Mouse (Mus musculus): ENCODE measurements around the gene Olfr523. TPM values are rescaled to one million over a fixed set of nuclear protein-coding genes. Genes with fewer than 3 reads are reported as not detected.

Gene Olfr523
- polyA plus RNA-seq, 1 experiment from 2014 or later, result not detected

- Histone ChIP-seq H3K9ac (no peak overlapping the region), H3K4me3 (no peak overlapping the region), H3K9me3 (no peaks in the 10 kb centered on the region), H3K4me1 (replicated peaks) (no peaks in the 10 kb centered on the region), H3K27ac (no peak overlapping the region), H3K36me3 (no peaks in the 10 kb centered on the region), H3K4me2 (no peak overlapping the region), H3K27me3 (no peaks in the 10 kb centered on the region)
- WGBS, result 68% methylated on average over 18 of the region's 18 CpGs
- no peak for ATAC-seq (ENCODE audit: low FRiP score)
Measured at GRCm38 (mm10) chr7:140186646-140187620, 13.9 kb downstream of the Olfr523 start.

DNA sequence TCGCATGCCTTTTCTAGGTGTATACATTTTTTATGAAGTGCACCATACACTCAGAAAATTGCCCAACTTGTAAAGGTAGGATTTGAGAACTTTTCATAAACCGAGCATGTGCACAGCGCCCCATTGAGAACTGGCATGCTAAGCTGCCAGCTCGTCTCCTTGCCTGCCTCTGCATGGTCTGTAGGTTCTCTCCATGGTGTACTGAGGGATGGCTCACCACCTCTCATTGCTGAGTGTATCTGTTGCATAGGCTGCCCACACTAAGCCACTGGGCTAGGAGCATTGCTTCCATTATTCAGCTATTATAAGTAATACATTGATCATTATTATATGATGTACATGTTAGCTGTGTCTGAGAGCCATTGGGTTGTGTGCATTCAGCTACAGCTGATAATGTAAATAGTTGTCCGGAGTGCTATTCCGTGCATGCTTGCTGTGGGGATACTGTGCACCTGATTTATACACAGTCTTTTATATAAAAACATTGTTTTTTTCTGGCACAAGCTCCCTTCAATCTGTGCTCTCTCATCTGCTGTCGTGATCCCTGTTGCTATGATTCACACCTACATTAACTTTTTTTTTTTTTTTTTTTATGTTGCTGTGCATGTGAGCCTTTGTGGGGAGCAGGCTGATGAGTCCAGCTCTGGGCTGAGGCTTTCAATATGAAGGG, 14.8 kb downstream of the Olfr523 start:
- Histone ChIP-seq H3K9ac (no peak overlapping the region), H3K4me3 (no peak overlapping the region), H3K4me1 (replicated peaks) (no peaks in the 10 kb centered on the region), H3K9me3 (no peaks in the 10 kb centered on the region), H3K27me3 (no peaks in the 10 kb centered on the region), H3K36me3 (no peaks in the 10 kb centered on the region), H3K27ac (no peak overlapping the region), H3K4me2 (no peak overlapping the region)
- WGBS, result 86% methylated on average over 7 of the region's 7 CpGs
- no peak for ATAC-seq (ENCODE audit: low FRiP score)

DNA sequence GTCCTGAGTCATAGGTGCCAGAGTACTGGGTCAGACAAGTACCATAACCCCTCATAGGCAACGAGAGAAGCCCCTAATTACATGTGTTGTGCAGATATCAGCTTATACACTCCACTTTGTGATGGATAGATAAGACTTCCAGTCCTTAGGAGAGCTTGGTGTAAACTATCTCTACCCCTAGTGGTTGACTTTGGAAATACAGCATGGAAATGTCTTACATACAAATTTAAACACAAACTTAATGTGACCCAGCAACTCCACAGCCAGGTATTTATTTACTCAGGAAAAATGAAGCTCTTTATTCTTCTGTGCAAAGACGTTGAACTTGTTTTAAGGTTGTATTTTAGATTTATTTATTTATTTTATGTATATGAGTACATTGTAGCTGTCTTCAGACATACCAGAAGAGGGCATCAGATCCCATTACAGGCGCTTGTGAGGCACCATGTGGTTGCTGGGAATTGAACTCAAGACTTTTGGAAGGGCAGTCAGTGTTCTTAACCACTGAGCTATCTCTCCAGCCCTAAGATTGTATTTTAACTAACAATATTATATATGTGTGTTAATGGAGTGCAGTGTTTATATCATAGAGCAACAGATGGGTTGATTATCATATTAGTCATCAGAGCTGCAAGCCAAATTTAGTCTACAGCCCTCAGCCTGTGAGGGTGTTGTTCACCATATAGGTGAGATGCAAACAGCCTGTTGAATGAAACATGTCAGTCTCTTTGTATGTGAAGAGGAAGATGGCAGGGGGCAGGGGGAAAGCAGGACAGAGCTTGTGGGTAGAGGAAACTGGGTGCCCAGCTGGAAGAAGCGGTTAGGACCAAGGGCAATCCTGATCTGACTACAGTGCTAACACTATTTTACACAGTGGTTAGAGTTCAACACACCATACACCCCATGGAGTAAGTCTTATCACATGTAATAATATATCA, 15.6 kb downstream of the Olfr523 start:
- Histone ChIP-seq H3K36me3 (no peaks in the 10 kb centered on the region), H3K4me2 (no peak overlapping the region), H3K9ac (no peak overlapping the region), H3K4me1 (replicated peaks) (no peaks in the 10 kb centered on the region), H3K27ac (no peak overlapping the region), H3K4me3 (no peak overlapping the region), H3K9me3 (no peaks in the 10 kb centered on the region), H3K27me3 (no peaks in the 10 kb centered on the region)
- ATAC-seq (ENCODE audit: low FRiP score), result no peak
- 57% methylated on average over 4 of the region's 4 CpGs for WGBS

GRCm38 (mm10) chr7:140190435-140190834, 17.4 kb downstream of the Olfr523 start:
- WGBS, result 82% methylated on average over 1 of the region's 1 CpGs
- Histone ChIP-seq H3K4me2 (no peak overlapping the region), H3K27ac (no peak overlapping the region), H3K4me1 (replicated peaks) (no peaks in the 10 kb centered on the region), H3K9ac (no peak overlapping the region), H3K36me3 (no peaks in the 10 kb centered on the region), H3K27me3 (no peaks in the 10 kb centered on the region), H3K4me3 (no peak overlapping the region), H3K9me3 (no peaks in the 10 kb centered on the region)
- ATAC-seq (ENCODE audit: low FRiP score), result no peak

GRCm38 (mm10) chr7:140192445-140192844, 19.4 kb downstream of the Olfr523 start:
- no peaks in the 10 kb centered on the region for H3K4me1 ChIP-seq (replicated peaks)
- H3K4me2 ChIP-seq, result no peak overlapping the region
- no peaks in the 10 kb centered on the region for H3K27me3 ChIP-seq
- no peaks in the 10 kb centered on the region for H3K36me3 ChIP-seq
- no peaks in the 10 kb centered on the region for H3K9me3 ChIP-seq
- no peak overlapping the region for H3K9ac ChIP-seq
- no peak overlapping the region for H3K27ac ChIP-seq
- no peak for ATAC-seq (ENCODE audit: low FRiP score)
- no peak overlapping the region for H3K4me3 ChIP-seq
- WGBS, result 57% methylated on average over 2 of the region's 2 CpGs

DNA sequence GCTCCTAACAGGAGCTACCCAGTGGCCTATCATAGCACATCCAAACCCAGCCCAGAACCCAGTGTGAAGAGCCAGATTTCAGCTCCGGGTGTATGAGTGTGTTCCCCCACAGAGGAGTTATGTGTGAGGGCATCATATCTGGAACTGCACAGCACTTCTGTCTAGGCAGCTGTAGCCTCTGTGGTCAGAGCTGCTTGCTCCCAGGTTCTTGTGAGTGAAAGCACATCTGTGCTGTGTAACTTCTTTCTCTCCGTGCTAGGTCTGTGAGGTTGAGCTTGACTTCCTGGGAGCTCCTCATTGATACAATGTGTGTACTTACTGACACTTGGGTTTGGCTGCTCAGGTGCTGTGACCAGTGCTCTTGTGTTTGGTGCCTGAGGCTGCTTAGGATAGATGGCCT, 19.8 kb downstream of the Olfr523 start:
- Histone ChIP-seq H3K36me3 (no peaks in the 10 kb centered on the region), H3K9me3 (no peaks in the 10 kb centered on the region), H3K27me3 (no peaks in the 10 kb centered on the region), H3K4me2 (no peak overlapping the region), H3K27ac (no peak overlapping the region), H3K4me3 (no peak overlapping the region), H3K9ac (no peak overlapping the region), H3K4me1 (replicated peaks) (no peaks in the 10 kb centered on the region)
- WGBS, result 90% methylated on average over 2 of the region's 2 CpGs
- no peak for ATAC-seq (ENCODE audit: low FRiP score)

GRCm38 (mm10) chr7:140194031-140194430, 21.0 kb downstream of the Olfr523 start:
- H3K27ac ChIP-seq, result no peak overlapping the region
- ATAC-seq (ENCODE audit: low FRiP score), result no peak
- no peaks in the 10 kb centered on the region for H3K9me3 ChIP-seq
- no peaks in the 10 kb centered on the region for H3K4me1 ChIP-seq (replicated peaks)
- H3K36me3 ChIP-seq, result no peaks in the 10 kb centered on the region
- H3K9ac ChIP-seq, result no peak overlapping the region
- H3K4me2 ChIP-seq, result no peak overlapping the region
- 93% methylated on average over 4 of the region's 4 CpGs for WGBS
- no peak overlapping the region for H3K4me3 ChIP-seq
- H3K27me3 ChIP-seq, result no peaks in the 10 kb centered on the region

GRCm38 (mm10) chr7:140196002-140196401, 23.0 kb downstream of the Olfr523 start:
- Histone ChIP-seq H3K27me3 (no peaks in the 10 kb centered on the region), H3K27ac (no peak overlapping the region), H3K4me3 (no peak overlapping the region), H3K4me2 (no peak overlapping the region), H3K9ac (no peak overlapping the region), H3K9me3 (no peaks in the 10 kb centered on the region), H3K36me3 (no peaks in the 10 kb centered on the region), H3K4me1 (replicated peaks) (no peaks in the 10 kb centered on the region)
- 83% methylated on average over 8 of the region's 8 CpGs for WGBS
- no peak for ATAC-seq (ENCODE audit: low FRiP score)

DNA sequence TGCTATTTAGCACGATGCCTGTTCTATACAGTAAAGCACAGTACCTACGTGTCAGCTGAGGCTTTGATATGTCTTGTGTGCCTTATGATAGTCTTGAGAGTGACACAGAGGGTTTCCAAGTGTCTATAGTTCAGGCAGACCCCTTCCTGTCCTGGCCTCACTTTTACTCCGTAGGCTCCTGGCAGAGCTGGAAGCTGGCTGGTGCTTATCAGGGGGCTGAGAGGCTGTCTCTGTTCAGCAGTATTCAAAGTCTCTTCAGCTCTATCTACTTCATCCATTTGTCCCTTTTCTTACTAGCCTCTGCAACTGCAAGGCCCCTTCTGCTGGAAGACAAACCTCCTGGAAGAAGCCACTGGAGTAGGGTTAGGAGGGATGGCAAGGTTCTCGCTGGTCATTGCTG, 28.1 kb downstream of the Olfr523 start:
- WGBS, result 92% methylated on average over 4 of the region's 4 CpGs
- no peak for ATAC-seq (ENCODE audit: low FRiP score)
- no peaks in the 10 kb centered on the region for H3K27me3 ChIP-seq
- H3K4me3 ChIP-seq, result no peak overlapping the region
- H3K4me2 ChIP-seq, result no peak overlapping the region
- H3K9ac ChIP-seq, result no peak overlapping the region
- no peak overlapping the region for H3K27ac ChIP-seq
- H3K4me1 ChIP-seq (replicated peaks), result no peaks in the 10 kb centered on the region
- H3K9me3 ChIP-seq, result no peaks in the 10 kb centered on the region
- no peaks in the 10 kb centered on the region for H3K36me3 ChIP-seq

- H3K27me3 ChIP-seq, result no peaks in the 10 kb centered on the region
- H3K27ac ChIP-seq, result no peak within 1 kb of the TSS
- H3K9me3 ChIP-seq, result no peaks in the 10 kb centered on the region
- H3K4me3 ChIP-seq, result no peak within 1 kb of the TSS
- H3K4me2 ChIP-seq, result no peak within 1 kb of the TSS
- H3K9ac ChIP-seq, result no peak within 1 kb of the TSS
- no peaks in the 10 kb centered on the region for H3K36me3 ChIP-seq
- no peaks in the 10 kb centered on the region for H3K4me1 ChIP-seq (replicated peaks)
- ATAC-seq (ENCODE audit: low FRiP score), result no peak
Measured at GRCm38 (mm10) chr7:140205864-140206263, 32.8 kb downstream of the Olfr523 start, which contains the start of gene Olfr524. TSS of gene Olfr524 (minus strand) at chr7:140205964.

DNA sequence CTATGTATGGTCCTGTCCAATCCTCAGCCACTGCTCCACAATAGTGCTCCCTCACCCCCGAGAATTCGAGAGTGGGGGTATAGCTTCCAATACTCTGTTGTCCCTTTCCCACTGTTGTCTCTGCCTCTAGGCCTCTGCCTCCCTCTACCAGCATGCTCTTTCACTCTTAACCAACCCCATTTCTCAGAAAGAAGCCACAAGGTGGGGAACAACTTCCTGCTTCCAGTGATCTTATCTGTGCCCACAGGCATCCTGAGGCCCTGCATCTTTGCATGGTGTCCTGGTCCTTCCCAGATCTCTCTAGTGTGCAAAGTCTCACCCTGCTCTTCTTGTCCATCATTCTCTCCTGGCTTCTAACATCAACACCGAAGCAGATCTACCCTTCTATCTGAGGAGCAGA, 33.9 kb downstream of the Olfr523 start:
- Histone ChIP-seq H3K4me3 (no peak overlapping the region), H3K4me1 (replicated peaks) (no peaks in the 10 kb centered on the region), H3K36me3 (no peaks in the 10 kb centered on the region), H3K4me2 (no peak overlapping the region), H3K27ac (no peak overlapping the region), H3K9me3 (no peaks in the 10 kb centered on the region), H3K9ac (no peak overlapping the region), H3K27me3 (no peaks in the 10 kb centered on the region)
- 87% methylated on average over 3 of the region's 3 CpGs for WGBS
- no peak for ATAC-seq (ENCODE audit: low FRiP score)

GRCm38 (mm10) chr7:140208153-140208552, 35.1 kb downstream of the Olfr523 start:
- Histone ChIP-seq H3K4me1 (replicated peaks) (no peaks in the 10 kb centered on the region), H3K27me3 (no peaks in the 10 kb centered on the region), H3K4me3 (no peak overlapping the region), H3K4me2 (no peak overlapping the region), H3K27ac (no peak overlapping the region), H3K9ac (no peak overlapping the region), H3K36me3 (no peaks in the 10 kb centered on the region), H3K9me3 (no peaks in the 10 kb centered on the region)
- WGBS, result 80% methylated on average over 8 of the region's 8 CpGs
- no peak for ATAC-seq (ENCODE audit: low FRiP score)

Data from hindbrain, embryonic 13.5 days (tissue).